Mouse (Mus musculus) hindbrain, postnatal 0 days (tissue): ENCODE results near the gene Top3b. TPM values are rescaled to one million over a fixed set of nuclear protein-coding genes. Genes with fewer than 3 reads are reported as not detected.

Source experiments
- ATAC-seq: fragments of 200-750 bp; cut with Nextera tagmentation; 2 replicates; pipeline ENCODE4 v1.8.0; 2017; ENCODE audit warnings: mild to moderate bottlenecking, moderate TSS enrichment, moderate library complexity
- DNase-seq: peaks from one replicate; pipeline ENCODE4 v3.0.0-alpha.2; 2015; ENCODE audit warnings: low spot score
- H3K27ac ChIP-seq: fragments of 300-500 bp; sonication (generic); 2 replicates; pipeline ENCODE4 v1.5.1; 2014; ENCODE audit warnings: mild to moderate bottlenecking
- H3K27me3 ChIP-seq: fragments of 300-500 bp; sonication (generic); 2 replicates; pipeline ENCODE4 v1.6.1; 2014; ENCODE audit warnings: low read length, mixed read lengths; ENCODE audit not compliant: insufficient read depth
- H3K36me3 ChIP-seq: fragments of 300-500 bp; sonication (generic); 2 replicates; pipeline ENCODE4 v1.6.1; 2014; ENCODE audit warnings: low read length, mixed read lengths; ENCODE audit not compliant: insufficient read depth
- H3K4me1 ChIP-seq: fragments of 300-500 bp; sonication (generic); 2 replicates; pipeline ENCODE4 v1.6.1; 2014; ENCODE audit warnings: antibody characterized with exemption, low read length, mixed read lengths; ENCODE audit not compliant: insufficient read depth
- H3K4me2 ChIP-seq: fragments of 300-500 bp; sonication (generic); 2 replicates; pipeline ENCODE4 v1.6.1; 2014; ENCODE audit warnings: low read depth, mild to moderate bottlenecking, low read length, moderate library complexity, mixed read lengths
- H3K4me3 ChIP-seq: fragments of 300-500 bp; sonication (generic); 2 replicates; pipeline ENCODE4 v1.5.1; 2014; ENCODE audit warnings: low read length
- H3K9ac ChIP-seq: fragments of 300-500 bp; sonication (generic); replicated peaks from 2 replicates; pipeline ENCODE4 v1.6.1; 2014; ENCODE audit warnings: mild to moderate bottlenecking, low read length, moderate library complexity, mixed read lengths
- H3K9me3 ChIP-seq: fragments of 300-500 bp; sonication (generic); 2 replicates; pipeline ENCODE4 v1.6.1; 2016; ENCODE audit warnings: low read length, mixed read lengths
- CTCF ChIP-seq: IDR thresholded peaks from 2 replicates; pipeline ENCODE4 v1.5.1; 2016; ENCODE audit warnings: antibody characterized with exemption, control low read depth, low read depth
- WGBS: fragments of 180-500 bp; shearing (Covaris S2); extraction: QIAGEN DNeasy Blood & Tissue Kit; methylation state at CpG from one replicate; pipeline ENCODE4 v1.1.7; 2014; 5-methylcytosine and 5-hydroxymethylcytosine counted together
- polyA plus RNA-seq: library from polyadenylated mRNA; unstranded; fragments of >200 nt; fragmentation: Nextera tagmentation; extraction: Ambion mirVana; gene quantifications from 2 replicates; pipeline ENCODE4 v1.2.1, GENCODE M21; 2015
- total RNA-seq: library from RNA; depleted of rRNA; stranded (reverse); fragments of >200 nt; gene quantifications from 2 replicates; pipeline ENCODE4 v1.2.3, GENCODE M21; 2014

Top3b gene
- total and polyA plus RNA-seq, 2 experiments from 2014 or later: 70.0 to 99.6 TPM

DNA sequence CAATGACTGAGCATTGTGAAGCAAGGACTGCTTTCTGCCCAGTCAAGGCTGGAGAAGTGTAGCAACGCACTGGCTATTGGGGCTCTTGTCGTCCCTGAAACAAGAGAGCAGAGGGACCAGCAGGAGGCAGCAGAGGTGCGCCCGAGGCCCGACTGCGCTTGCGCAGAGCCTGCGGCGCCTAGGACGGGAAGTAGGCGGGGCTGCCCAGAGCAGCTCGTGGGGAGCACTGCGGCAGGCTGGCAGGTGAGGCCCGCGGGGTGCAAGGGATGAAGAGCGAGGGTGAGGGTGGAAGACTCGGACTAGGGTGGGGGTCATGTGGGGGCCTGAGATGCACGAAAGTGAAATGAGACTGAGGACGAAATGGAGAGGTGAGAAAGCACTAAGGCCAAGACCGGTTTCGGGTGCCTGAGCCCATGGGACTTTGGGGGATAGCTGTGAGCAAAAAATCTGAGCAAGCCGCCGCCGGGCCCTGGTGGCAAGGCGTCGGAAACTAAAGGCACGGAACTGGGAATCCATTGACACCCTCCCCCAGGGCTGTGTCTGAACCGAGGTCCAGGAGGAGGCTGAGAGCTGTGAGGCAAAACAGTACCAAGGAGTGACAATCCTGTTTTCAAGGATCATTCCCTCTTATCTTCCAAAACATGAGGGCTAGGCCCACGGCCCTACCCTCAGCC is 26.0 kb downstream of the Top3b start, which contains the start of gene Ppm1f:
Ppm1f (plus strand) TSS at position 88 of the 674 bp plus-strand sequence.
- H3K4me3 ChIP-seq: peak within 1 kb of the TSS; percentile 66
- peak within 1 kb of the TSS; percentile 84 for H3K27ac ChIP-seq
- H3K4me2 ChIP-seq: peak within 1 kb of the TSS; percentile 78
- H3K9me3 ChIP-seq: no peaks in the 10 kb centered on the region
- ATAC-seq (peak; percentile 92), DNase-seq (peak; percentile 95)
- TF ChIP-seq CTCF: peak; percentile 94
- H3K4me1 ChIP-seq: peaks cover 6% of the 10 kb centered on the region; the same call in 1 of the 2 replicates
- H3K27me3 ChIP-seq: no peaks in the 10 kb centered on the region
- H3K9ac ChIP-seq: peak within 1 kb of the TSS; percentile 79
- peaks cover 16% of the 10 kb centered on the region for H3K36me3 ChIP-seq
- WGBS: under 1% methylated on average over 29 of the region's 29 CpGs

DNA sequence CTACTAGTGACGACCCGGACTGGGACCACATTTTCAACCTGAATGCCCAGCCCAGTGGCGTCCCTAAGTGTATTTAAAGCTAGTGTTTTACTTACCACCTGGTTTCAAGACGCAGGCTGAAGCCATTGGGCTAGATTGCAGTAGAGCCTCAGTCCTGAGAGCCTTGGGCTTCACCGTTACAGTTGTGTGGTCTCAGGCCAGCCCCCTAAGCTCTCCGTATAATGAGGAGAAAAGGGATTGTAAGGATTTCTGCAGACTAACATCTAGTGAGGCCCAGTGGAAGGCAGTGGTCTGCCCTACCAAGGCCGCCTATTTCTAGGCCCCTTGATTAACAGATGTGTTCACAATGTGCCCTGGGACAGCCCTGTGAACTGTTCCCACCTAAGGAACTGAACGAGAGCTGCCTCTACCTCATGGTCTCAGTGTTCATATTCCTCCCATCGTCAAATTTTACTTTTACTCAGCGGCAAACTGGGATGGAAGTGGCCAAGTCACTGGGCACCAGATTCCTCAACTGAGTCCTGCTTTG is 26.6 kb downstream of the Top3b start:
- 25% methylated on average over 10 of the region's 10 CpGs for WGBS
- Histone ChIP-seq H3K9me3 (no peaks in the 10 kb centered on the region), H3K4me2 (peak overlapping the region; percentile 78), H3K27ac (peak overlapping the region; percentile 84), H3K4me1 (peaks cover 6% of the 10 kb centered on the region; the same call in 1 of the 2 replicates), H3K36me3 (peaks cover 10% of the 10 kb centered on the region), H3K4me3 (peak overlapping the region; percentile 66), H3K27me3 (no peaks in the 10 kb centered on the region), H3K9ac (peak overlapping the region; percentile 79)
- ATAC-seq (peak; percentile 10; the same call in 1 of the 2 replicates), DNase-seq (peak; percentile 11)
- TF ChIP-seq CTCF: no peak

DNA sequence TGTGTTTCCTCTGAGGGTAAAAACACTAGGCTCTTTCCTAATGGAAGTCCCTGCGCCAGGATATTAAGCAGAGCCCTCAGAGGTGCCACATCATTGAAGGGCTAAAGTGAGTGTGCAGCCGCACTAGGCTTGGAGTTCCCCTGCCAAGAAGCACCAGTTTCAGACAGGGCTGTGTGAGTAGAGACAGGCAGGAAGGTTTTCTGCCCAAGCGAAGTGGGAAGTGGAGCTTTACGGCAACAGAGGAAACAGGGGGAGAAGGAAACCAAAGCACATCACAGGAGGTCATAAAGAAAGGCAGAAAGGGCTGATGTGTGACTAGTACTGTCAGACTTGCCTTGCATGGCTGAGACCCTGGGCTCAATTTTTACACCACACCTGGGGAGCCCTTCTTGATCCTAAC is 31.8 kb downstream of the Top3b start:
- DNase-seq (no peak), ATAC-seq (no peak)
- Histone ChIP-seq H3K9me3 (no peaks in the 10 kb centered on the region), H3K27ac (no peak overlapping the region), H3K9ac (no peak overlapping the region), H3K27me3 (no peaks in the 10 kb centered on the region), H3K36me3 (peaks cover 29% of the 10 kb centered on the region), H3K4me1 (peaks cover 6% of the 10 kb centered on the region; the same call in 1 of the 2 replicates), H3K4me3 (no peak overlapping the region), H3K4me2 (no peak overlapping the region)
- 89% methylated on average over 4 of the region's 4 CpGs for WGBS
- no peak for TF ChIP-seq CTCF

DNA sequence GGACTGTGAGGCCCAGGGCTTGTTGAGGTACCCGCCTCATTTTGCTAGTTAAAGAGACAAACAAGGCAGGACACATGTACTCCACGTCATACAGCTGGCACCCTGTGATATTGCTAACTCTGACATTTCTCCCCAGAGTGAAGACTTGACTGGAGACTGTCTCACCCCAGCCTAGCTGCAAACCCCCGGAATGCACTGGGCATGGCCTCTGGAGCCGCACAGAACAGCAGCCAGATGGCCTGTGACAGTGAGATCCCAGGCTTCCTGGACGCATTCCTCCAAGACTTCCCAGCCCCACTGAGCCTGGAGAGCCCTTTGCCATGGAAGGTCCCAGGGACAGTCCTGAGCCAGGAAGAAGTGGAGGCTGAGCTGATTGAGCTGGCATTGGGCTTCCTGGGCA is 32.7 kb downstream of the Top3b start:
- WGBS: 83% methylated on average over 5 of the region's 5 CpGs
- TF ChIP-seq CTCF: no peak

DNA sequence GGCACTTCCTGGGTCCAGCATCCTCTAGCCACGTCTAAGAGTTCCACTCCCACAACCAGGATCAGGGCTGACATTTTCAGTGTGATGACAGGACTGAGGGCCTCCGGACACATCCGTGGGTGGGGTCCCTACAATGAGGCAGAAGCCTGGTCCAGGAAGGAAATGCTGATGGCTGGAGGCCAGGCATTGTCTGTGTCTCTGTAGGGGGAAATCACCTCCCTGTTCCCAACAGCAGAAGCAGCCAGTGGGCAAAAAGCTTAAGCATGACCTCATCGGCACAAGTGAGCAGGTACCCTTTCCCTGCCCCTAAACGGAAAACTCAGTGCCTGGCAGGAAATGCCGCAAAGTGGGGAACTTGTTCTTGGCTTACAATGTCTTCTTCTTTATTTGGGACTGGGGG is 37.3 kb downstream of the Top3b start:
- no peaks in the 10 kb centered on the region for H3K9me3 ChIP-seq
- no peak overlapping the region for H3K9ac ChIP-seq
- H3K27me3 ChIP-seq: no peaks in the 10 kb centered on the region
- no peak overlapping the region for H3K4me3 ChIP-seq
- no peak for DNase-seq
- no peaks in the 10 kb centered on the region for H3K4me1 ChIP-seq
- WGBS: 70% methylated on average over 6 of the region's 6 CpGs
- no peak overlapping the region for H3K27ac ChIP-seq
- no peak for ATAC-seq
- H3K4me2 ChIP-seq: no peak overlapping the region
- peaks cover 49% of the 10 kb centered on the region for H3K36me3 ChIP-seq
- no peak for TF ChIP-seq CTCF

More for the DNA sequence above, 32.7 kb downstream of the Top3b start:
- H3K9ac ChIP-seq: no peak overlapping the region
- ATAC-seq (no peak), DNase-seq (no peak)
- no peaks in the 10 kb centered on the region for H3K9me3 ChIP-seq
- H3K4me2 ChIP-seq: no peak overlapping the region
- H3K4me3 ChIP-seq: no peak overlapping the region
- peaks cover 29% of the 10 kb centered on the region for H3K36me3 ChIP-seq
- H3K4me1 ChIP-seq: no peaks in the 10 kb centered on the region
- no peaks in the 10 kb centered on the region for H3K27me3 ChIP-seq
- no peak overlapping the region for H3K27ac ChIP-seq

DNA sequence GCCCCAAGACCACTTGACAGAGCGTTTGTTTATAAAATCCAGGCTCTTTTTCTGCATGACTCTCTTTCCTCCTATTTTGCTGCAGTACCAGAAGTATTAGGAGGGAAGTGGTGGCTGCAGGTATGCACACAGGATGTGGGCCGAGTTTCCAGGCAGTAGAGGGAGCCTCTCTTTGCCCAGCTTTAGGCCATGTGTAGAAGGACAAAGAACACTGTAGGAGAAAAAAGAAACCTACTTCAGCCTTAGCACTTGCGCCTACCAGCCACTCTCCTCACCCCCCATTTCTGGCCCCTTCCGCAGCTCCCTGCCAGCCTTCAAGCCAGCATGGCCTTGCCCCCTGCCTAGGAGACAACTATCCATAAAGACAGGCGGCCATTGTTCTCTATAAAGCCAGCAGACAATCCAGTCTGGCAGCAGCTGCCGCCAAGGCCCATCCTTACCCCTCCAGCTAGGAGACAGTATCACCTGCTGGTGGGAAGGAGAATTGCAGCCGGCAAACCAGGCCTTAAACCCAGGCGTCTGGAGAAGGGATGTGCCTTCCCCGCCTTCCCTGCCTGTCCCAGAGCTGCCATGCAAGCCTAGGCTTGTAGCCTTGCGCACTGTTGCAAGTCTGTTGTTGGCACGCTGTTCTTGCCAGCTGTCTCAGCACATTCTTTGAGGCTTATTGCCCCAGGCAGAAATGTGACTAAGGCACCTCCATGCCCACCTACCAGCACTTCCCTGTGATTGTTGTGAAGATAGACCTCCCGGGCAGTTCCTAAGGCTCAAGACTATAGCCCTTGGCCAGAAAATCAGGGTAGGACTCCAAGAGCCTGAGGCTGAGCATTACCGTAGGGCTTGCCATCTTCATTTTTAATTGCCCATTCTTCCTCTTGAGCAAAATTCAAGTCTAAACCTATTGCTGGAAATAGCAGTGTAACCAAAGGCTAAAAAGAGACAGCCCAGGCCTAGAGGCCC is 41.4 kb downstream of the Top3b start:
- H3K9ac ChIP-seq: no peak overlapping the region
- peak; percentile 96 for TF ChIP-seq CTCF

More for the DNA sequence above, 41.4 kb downstream of the Top3b start:
- Histone ChIP-seq H3K27me3 (no peaks in the 10 kb centered on the region), H3K27ac (peak overlapping the region; percentile 65), H3K4me3 (no peak overlapping the region), H3K9me3 (no peaks in the 10 kb centered on the region), H3K4me1 (no peaks in the 10 kb centered on the region), H3K36me3 (peaks cover 48% of the 10 kb centered on the region), H3K4me2 (no peak overlapping the region)
- 23% methylated on average over 13 of the region's 13 CpGs for WGBS
- DNase-seq (peak; percentile 91), ATAC-seq (peak; percentile 93)
